Mouse (Mus musculus) testis, postnatal 10 days (tissue): ENCODE results near the gene Tfap2e.

Source experiments
- DNase-seq: peaks from one replicate; pipeline ENCODE4 v3.0.0; 2021; ENCODE audit warnings: low spot score

Tfap2e gene

GRCm38 (mm10) chr4:126736001-126736414 lies at the start of gene Tfap2e:
Gene Tfap2e (minus strand): TSS chr4:126736240.
- peak; percentile 73 for DNase-seq

GRCm38 (mm10) chr4:126782996-126783395 lies 47.0 kb upstream of the Tfap2e start:
- no peak for DNase-seq

- DNase-seq: no peak
These were observed 46.5 kb upstream of the Tfap2e start for GRCm38 (mm10) chr4:126782512-126782911.

- DNase-seq: no peak
These were observed 45.8 kb upstream of the Tfap2e start for GRCm38 (mm10) chr4:126781871-126782270.

GRCm38 (mm10) chr4:126779826-126780775 lies 44.1 kb upstream of the Tfap2e start:
- no peak for DNase-seq

DNA sequence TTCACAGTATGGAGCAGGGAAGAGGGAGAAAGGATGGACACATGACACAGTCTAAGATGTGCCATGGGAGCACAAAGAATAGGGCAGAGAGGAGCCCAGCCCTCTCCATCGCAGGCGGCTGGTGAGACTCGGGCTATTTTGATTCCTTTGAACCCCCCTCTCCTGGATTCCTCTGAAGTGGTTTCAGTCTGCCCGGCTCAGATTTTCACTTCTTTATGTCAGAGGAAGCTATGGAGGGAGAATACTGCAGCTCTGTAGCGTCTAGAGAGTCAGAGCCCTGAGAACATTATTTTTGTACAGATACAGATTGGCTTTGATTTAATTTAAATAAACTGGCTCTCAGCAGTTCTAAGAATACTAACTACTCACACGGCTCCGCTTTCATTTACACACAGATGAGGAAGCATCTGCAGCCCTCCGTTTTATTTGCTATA lies 43.1 kb upstream of the Tfap2e start:
- DNase-seq: no peak

- no peak for DNase-seq
These were observed 39.1 kb upstream of the Tfap2e start for GRCm38 (mm10) chr4:126775182-126775581.

DNA sequence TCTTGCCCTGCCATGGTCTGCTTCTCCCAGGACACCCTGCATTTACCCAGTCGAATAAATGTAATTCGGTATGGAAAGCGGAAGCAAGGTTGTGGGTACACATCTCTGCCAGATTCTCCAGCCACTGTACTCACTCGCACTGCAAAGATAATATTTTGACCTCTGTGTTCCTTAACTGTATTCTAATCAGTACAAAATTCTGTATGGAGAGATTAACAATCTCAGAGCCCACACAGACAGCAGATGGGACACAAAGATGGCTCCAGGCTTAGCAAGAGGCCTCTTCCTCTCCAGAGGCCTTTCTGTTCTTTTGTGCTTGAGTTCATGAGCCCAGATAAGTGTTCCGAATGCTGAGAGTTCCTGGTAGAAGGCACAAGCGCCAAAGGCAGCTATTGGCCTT lies 37.8 kb upstream of the Tfap2e start:
- DNase-seq: no peak

DNA sequence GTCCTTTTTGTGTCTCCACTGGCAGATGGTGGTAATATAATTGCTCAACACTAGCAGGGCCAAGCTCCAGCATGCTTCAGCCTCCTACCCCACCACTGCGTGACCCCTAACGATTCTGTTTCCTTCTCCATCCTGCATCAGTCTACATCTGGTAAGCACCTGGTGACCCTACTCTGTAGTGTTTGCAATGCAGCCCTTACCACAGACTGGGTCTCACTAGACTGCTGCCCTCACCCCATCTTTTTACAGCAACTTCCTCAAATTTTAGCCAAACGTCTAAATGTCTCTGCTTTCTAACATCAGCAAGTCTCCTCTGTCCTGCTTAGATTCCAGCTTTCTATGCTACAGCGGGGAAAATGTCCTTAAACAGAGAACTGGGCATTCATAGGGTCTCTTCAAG lies 34.8 kb upstream of the Tfap2e start:
- peak; percentile 17 for DNase-seq

GRCm38 (mm10) chr4:126769800-126770563 lies 33.9 kb upstream of the Tfap2e start:
- peak; percentile 19 for DNase-seq

GRCm38 (mm10) chr4:126763483-126763882 lies 27.4 kb upstream of the Tfap2e start:
- DNase-seq: no peak

DNA sequence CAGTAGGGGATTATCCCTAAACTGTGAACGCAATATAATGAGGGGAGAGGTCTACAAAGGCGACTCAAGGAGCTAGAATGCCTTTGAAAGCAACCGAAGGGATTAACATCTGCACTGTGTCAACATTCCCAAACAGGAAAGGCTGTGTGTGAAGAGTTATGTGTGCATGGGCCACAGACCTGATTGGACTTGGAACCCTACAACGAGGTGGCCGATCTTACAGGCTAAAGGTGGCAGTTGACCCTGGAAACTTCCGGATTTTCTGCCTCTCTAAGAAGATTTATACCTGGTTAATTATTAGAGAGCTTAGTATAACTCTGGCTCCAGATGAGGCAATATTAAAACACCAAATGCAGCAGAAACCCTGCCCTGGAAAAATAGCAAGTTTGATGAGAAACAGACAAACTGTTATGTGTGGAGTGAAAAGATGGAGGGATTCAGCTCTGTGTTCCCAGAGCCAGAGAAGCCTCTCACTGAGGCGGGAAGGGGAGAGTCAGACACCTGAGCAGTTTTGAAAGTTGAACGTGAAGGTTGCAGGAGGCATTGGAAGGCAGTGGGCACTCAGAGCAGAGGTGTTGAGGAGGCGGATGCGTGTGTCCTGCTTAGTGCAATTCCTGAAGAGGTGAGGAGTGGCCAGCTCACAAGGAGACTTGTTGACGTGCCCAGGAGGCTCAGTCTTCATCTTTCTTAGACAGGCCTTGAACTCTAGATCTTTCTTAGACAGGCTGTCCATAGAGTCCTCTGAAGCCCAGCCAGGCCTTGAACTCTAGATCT lies 26.7 kb upstream of the Tfap2e start:
- no peak for DNase-seq

DNA sequence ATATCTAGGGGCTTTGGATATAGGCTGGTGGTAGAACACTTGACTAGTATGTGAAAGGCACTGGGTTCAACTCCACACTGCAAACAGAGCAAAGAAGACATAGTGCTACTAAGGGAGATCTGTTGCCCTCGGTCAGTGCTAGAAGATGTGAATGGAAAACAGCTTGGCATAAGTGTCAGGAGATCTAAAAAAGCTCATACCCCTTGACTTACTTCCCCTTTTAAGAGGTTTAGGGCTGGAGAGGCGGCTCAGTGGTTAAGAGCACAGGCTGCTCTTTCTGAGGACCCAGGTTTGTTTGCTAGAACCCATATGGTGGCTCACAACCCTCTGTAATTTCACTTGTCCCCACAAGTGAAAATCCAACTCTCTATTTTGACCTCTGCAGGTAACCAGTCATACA lies 23.4 kb upstream of the Tfap2e start:
- no peak for DNase-seq

GRCm38 (mm10) chr4:126758299-126758698 lies 22.3 kb upstream of the Tfap2e start:
- no peak for DNase-seq

DNA sequence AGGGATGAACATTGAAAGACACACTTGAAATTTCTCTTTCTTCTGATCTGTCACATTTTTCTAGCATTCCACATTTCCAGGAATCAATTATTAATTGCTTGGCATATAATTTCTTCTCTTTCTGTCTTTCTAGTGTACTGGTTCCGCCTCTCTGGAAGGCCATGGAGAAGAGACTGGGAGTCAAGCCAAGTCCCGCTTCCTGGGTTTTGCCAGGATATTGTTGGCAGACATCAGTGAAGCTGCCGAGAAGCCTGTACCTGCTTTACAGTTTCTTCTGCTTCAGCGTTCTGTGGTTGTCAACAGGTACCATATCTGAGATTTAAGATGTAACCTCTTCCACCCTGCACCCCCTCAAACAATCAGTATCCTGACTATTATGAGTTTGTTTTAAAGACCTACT lies 20.7 kb upstream of the Tfap2e start:
- peak; percentile 58 for DNase-seq

- DNase-seq: no peak
These were observed 18.8 kb upstream of the Tfap2e start for GRCm38 (mm10) chr4:126754736-126755374.

GRCm38 (mm10) chr4:126754231-126754611 lies 18.2 kb upstream of the Tfap2e start:
- DNase-seq: peak; percentile 55

GRCm38 (mm10) chr4:126753268-126754230 lies 17.5 kb upstream of the Tfap2e start, which contains the start of the genes Ncdn and AU040320:
Gene Ncdn (minus strand): TSS chr4:126753438.
Gene AU040320 (plus strand): TSS chr4:126753544.
- DNase-seq: peak; percentile 97

DNA sequence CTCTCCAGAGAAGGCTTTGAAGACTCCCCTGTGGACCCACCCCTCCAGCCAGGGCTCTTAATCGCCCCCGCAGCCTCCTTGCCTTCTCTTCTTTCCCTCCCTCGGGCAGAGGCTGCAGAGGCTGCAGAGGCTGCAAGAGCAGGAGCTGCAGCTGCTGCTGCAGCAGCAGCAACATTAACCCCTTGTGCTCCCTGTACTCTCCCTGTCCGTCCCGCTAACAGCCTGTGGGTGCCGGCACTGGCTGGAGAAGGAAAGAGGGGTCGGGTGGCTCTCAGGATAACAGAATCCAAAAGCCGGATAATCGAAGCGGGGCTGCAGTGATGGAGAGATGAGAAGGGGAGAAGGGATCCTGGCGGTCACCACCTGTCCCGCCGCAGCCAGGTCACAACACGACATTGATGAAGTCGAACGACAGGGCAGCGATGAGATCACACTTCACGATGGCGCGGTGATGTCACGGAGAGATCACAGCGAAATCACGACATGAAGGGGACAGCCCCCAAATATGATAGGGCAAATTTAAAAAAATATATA lies 16.6 kb upstream of the Tfap2e start:
- peak; percentile 53 for DNase-seq

GRCm38 (mm10) chr4:126752024-126752607 lies 16.1 kb upstream of the Tfap2e start:
- peak; percentile 48 for DNase-seq
